Mouse (Mus musculus) heart, embryonic 12.5 days (tissue): ENCODE measurements at regions not wholly inside any gene's neighbourhood (a gene's known extent, or its start where the extent isn't known, plus 50 kb on each side); places are given as distances from the start of the nearest gene placed in this dataset.

ENCODE experiments used
- ATAC-seq: fragments of 200-750 bp; cut with Nextera tagmentation; 2 replicates; pipeline ENCODE4 v1.8.0; 2017; ENCODE audit warnings: moderate TSS enrichment, moderate library complexity; ENCODE audit not compliant: insufficient number of reproducible peaks, low FRiP score
- H3K27ac ChIP-seq: fragments of 300-500 bp; sonication (generic); 2 replicates; pipeline ENCODE4 v1.5.1; 2016; ENCODE audit warnings: mild to moderate bottlenecking, moderate library complexity; ENCODE audit not compliant: poor library complexity, severe bottlenecking
- H3K27me3 ChIP-seq: fragments of 300-500 bp; sonication (generic); replicated peaks from 2 replicates; pipeline ENCODE4 v1.6.1; 2016; ENCODE audit warnings: mild to moderate bottlenecking, moderate library complexity
- H3K36me3 ChIP-seq: fragments of 300-500 bp; sonication (generic); 2 replicates; pipeline ENCODE4 v1.6.1; 2016; ENCODE audit warnings: mild to moderate bottlenecking, moderate library complexity
- H3K4me1 ChIP-seq: fragments of 300-500 bp; sonication (generic); replicated peaks from 2 replicates; pipeline ENCODE4 v1.6.1; 2016; ENCODE audit warnings: mild to moderate bottlenecking
- H3K4me2 ChIP-seq: fragments of 300-500 bp; sonication (generic); 2 replicates; pipeline ENCODE4 v1.6.1; 2016; ENCODE audit warnings: mild to moderate bottlenecking, moderate library complexity
- H3K4me3 ChIP-seq: fragments of 300-500 bp; sonication (generic); 2 replicates; pipeline ENCODE4 v1.5.1; 2016; ENCODE audit warnings: mild to moderate bottlenecking
- H3K9ac ChIP-seq: fragments of 300-500 bp; sonication (generic); 2 replicates; pipeline ENCODE4 v1.6.1; 2016; ENCODE audit warnings: mild to moderate bottlenecking, moderate library complexity
- H3K9me3 ChIP-seq: fragments of 300-500 bp; sonication (generic); replicated peaks from 2 replicates; pipeline ENCODE4 v1.6.1; 2016; ENCODE audit warnings: mild to moderate bottlenecking, moderate library complexity
- WGBS: fragments of 180-500 bp; shearing (Covaris S2); methylation state at CpG from one replicate; pipeline ENCODE4 v1.1.7; 2016; 5-methylcytosine and 5-hydroxymethylcytosine counted together

DNA sequence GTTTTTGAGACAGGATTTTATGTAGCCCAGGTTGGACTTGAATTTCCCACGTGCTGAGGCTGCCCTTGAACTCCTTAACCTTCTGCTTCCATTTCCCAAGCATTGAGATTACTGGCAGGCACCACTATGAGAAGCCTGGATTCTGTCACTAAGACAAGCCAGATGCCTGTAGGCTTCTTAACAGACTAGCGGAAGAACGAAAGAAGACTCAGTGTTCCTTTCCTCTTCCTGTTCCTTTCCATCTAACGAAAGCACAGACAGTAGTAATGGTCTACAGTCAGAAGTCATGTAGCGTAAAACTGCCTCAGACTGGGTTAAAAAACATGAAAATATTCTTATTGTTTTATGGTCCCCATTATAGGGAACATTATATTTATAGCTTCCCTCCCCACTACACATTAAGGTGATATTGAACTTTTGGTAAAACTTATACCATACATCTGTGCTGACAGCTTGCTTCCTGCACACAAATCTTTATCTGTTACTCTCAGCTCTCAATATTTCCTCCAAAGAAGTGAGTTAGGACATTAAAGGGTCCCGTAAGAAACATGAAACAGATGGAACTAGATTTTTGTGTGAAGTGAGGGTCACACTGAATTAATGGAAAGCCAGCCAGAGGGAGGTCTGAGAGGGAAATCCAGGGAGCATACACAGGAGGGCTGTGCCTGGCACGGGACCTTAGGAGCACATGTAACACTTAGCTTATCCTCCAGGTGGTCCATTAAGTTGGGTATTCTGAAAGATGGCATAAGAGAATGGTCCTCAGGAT is 197.3 kb downstream of the Fzd1 start:
- H3K4me2 ChIP-seq, result no peak overlapping the region
- no peaks in the 10 kb centered on the region for H3K27me3 ChIP-seq
- H3K27ac ChIP-seq, result no peak overlapping the region
- peaks cover 3% of the 10 kb centered on the region; the same call in 1 of the 2 replicates for H3K9me3 ChIP-seq
- no peak for ATAC-seq
- no peak overlapping the region for H3K4me3 ChIP-seq
- WGBS, result 57% methylated on average over 7 of the region's 7 CpGs
- H3K9ac ChIP-seq, result no peak overlapping the region
- no peaks in the 10 kb centered on the region for H3K36me3 ChIP-seq
- H3K4me1 ChIP-seq, result no peaks in the 10 kb centered on the region

DNA sequence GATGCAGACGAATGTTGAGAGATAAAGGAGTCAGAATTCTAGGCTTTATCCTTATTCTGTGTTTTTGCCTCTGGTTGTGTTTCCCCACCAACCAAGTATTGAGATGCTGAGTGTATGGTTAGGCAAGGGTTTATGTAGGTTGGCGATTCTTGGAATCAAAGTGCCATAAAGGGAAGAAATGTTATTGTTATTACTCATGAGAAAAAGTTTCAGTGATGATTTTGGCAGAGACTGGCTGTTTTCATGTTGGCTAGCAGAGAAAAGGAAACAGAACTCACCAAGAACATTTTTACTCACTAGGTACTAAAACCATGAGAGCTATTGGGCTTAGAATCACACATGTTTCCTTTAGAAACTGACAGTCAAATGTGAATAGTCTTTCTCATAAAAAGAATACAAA is 202.9 kb downstream of the Fzd1 start:
- no peak overlapping the region for H3K27ac ChIP-seq

DNA sequence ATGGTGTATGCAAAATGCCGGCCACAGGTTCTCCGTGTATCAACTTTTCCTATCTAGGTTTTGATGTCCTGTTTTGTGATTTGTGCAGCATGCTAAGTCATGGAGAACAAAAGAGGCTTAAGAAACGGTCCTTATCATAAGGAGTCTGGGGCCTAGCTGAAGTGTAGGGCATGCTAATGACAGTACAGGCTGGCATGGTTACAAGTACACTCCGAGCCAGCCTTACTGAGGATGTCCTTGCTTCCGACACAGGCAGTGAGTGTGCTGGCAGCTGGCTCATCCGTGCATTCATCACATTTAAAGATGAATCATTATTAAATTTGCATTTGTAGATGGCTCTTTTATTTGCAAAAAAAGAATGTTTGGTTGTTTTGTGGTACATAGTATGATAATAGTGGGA is 219.3 kb downstream of the Fzd1 start:
- no peak overlapping the region for H3K27ac ChIP-seq
- no peaks in the 10 kb centered on the region for H3K4me1 ChIP-seq
- 63% methylated on average over 6 of the region's 6 CpGs for WGBS
- H3K9me3 ChIP-seq, result no peaks in the 10 kb centered on the region
- H3K4me3 ChIP-seq, result no peak overlapping the region
- H3K36me3 ChIP-seq, result no peaks in the 10 kb centered on the region
- no peak overlapping the region for H3K9ac ChIP-seq
- H3K27me3 ChIP-seq, result no peaks in the 10 kb centered on the region
- ATAC-seq, result no peak
- no peak overlapping the region for H3K4me2 ChIP-seq

More for the DNA sequence above, 202.9 kb downstream of the Fzd1 start:
- Histone ChIP-seq H3K4me3 (no peak overlapping the region), H3K9me3 (peaks cover 3% of the 10 kb centered on the region; the same call in 1 of the 2 replicates), H3K4me2 (no peak overlapping the region), H3K9ac (no peak overlapping the region), H3K27me3 (no peaks in the 10 kb centered on the region), H3K4me1 (no peaks in the 10 kb centered on the region), H3K36me3 (no peaks in the 10 kb centered on the region)
- ATAC-seq, result no peak
- WGBS, result 44% methylated on average over 2 of the region's 2 CpGs

DNA sequence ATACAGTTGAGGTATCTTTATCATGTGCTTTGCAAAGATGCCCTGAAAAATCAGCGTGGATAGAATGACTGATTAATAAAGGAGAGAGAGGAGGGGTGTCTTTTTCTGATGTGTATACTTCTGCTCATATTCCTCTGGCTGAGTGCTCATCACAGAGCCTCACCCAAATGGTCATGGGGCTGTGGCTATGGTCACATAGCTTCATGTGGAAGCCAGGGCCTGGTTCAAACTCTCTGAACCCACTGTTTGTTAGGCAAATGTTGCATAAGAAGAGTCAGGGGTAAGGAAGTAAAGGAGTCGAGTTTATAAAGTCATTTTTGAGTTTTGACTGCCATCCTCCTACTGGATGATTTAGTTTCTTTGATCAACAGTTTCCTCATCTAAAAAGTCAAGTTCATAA is 221.0 kb downstream of the Fzd1 start:
- Histone ChIP-seq H3K27ac (no peak overlapping the region), H3K4me2 (no peak overlapping the region), H3K4me3 (no peak overlapping the region), H3K4me1 (no peaks in the 10 kb centered on the region), H3K27me3 (no peaks in the 10 kb centered on the region), H3K9me3 (no peaks in the 10 kb centered on the region), H3K9ac (no peak overlapping the region), H3K36me3 (no peaks in the 10 kb centered on the region)
- no peak for ATAC-seq
- 72% methylated on average over 2 of the region's 2 CpGs for WGBS

DNA sequence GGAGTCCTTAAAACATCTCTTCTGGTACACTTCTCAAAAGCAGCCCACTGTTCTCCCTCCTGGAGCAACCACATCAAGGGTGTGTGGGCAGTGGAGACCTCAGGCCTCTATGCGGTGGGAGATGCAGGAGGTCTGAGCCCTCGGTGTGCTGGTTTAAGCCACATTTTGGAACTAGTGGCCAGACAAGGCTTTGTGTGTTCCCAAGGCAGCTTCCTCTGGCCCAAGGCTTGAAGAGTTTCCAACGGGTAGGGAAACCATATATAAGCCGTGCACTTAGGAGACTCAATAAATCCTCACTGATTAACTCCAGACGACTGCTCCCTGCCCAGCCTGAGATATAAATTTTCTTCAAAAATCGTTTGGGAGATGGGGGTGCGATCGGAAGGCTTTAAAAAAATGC is 221.9 kb downstream of the Fzd1 start:
- Histone ChIP-seq H3K27ac (no peak overlapping the region), H3K4me2 (no peak overlapping the region), H3K4me3 (no peak overlapping the region), H3K27me3 (no peaks in the 10 kb centered on the region), H3K9ac (no peak overlapping the region), H3K36me3 (no peaks in the 10 kb centered on the region), H3K4me1 (peaks cover 3% of the 10 kb centered on the region; the same call in 1 of the 2 replicates), H3K9me3 (no peaks in the 10 kb centered on the region)
- ATAC-seq, result no peak
- 72% methylated on average over 8 of the region's 8 CpGs for WGBS

DNA sequence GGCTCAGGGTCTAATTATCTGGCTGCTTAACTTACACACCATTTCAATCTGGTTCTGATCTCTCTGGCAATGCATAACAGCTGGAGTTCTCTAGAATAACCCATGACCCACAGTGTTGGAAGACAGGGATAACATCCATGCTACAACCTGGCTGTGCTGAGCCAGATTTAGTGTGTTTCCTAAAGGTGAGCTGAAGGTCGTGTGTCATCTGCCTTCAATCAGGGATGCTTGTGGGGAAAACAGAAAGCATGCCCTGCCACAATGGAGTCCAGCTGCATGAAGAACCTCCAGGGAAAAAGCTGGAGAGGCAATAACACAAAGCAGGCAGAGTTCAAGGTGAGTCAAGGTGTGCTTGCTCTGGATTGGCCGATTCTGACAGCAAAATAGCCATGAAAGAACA is 223.3 kb downstream of the Fzd1 start:
- Histone ChIP-seq H3K9me3 (no peaks in the 10 kb centered on the region), H3K27me3 (no peaks in the 10 kb centered on the region), H3K4me3 (no peak overlapping the region), H3K9ac (no peak overlapping the region), H3K27ac (no peak overlapping the region), H3K36me3 (no peaks in the 10 kb centered on the region), H3K4me1 (peaks cover 3% of the 10 kb centered on the region; the same call in 1 of the 2 replicates), H3K4me2 (no peak overlapping the region)
- ATAC-seq, result no peak
- 68% methylated on average over 2 of the region's 2 CpGs for WGBS

DNA sequence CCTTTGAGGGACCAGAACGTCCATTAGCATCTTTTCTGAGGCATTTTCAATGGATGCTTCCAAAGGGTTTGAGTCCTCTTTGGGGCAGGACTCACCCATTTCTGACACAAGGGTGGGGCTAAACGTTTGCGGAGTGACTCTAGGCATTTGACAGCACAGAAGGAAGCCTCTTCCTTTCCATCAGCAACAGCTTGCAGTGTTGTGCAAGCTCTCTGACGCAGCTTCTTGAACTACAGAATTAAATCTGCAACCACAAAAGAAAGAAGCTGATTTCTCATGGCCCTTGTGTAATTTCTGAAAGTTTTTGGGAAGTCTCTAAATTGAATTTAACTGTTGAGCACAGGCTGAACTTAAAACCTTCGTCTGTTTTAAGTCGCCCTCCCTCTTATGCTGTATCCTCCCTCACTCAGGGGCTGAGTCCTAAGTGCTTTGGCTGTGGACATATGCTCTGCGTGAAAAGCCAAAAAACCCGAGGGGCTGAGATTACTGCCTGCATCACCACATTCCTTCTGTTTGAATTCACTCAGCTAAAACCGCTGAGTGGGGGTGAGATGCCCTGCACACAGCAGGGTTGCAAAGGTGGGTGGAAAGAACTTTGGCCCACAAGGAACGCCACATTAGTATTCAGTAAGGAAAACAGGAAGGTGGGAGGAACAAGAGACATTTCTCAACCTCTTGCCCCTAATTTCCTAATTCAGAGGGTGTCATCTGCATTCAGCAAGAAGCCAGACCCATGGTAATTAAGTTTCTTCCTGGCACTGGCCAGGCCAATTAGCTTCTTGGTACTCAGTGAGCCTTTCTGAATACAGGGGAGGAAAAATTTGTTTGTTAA is 227.4 kb downstream of the Fzd1 start:
- Histone ChIP-seq H3K4me2 (no peak overlapping the region), H3K27me3 (no peaks in the 10 kb centered on the region), H3K9me3 (no peaks in the 10 kb centered on the region), H3K9ac (no peak overlapping the region), H3K4me3 (no peak overlapping the region), H3K4me1 (peaks cover 3% of the 10 kb centered on the region; the same call in 1 of the 2 replicates), H3K27ac (no peak overlapping the region), H3K36me3 (no peaks in the 10 kb centered on the region)
- WGBS, result 40% methylated on average over 10 of the region's 10 CpGs
- no peak for ATAC-seq

DNA sequence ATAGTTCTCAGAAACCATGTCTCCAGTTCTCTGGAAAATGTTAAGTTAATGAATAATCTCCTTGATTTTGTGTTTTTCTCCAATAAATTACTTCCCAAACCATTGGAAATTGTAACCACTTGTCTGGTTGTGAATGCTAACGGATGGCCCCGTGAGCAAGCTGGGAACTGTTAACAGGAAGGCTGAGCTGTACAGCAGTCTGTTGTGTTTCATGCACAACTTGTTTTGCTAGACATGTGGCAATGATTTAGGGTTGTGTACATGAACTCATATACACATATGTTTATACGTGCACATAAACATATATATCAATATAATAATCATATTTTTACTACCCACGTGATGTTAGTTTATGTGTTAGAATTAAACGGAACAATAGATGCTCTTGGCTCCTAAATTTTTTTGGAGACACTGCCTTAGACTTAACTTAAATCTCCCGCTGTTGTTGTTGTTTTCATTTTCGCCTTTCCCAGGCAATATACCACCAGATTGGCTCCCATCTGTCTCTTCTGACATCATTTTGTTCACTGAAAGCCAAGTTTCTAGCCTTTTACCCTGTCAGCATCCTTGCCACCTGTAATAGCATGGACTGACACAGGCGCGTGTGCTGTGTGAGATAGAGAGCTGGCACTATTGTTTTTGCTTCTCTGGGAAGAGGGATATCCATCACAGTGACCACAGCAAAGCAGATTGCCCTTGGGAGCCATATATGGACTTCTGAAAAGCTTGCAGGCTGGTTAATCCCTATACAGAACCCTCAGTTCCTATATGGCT is 231.6 kb downstream of the Fzd1 start:
- no peak overlapping the region for H3K27ac ChIP-seq
- H3K27me3 ChIP-seq, result no peaks in the 10 kb centered on the region
- H3K4me2 ChIP-seq, result no peak overlapping the region
- no peaks in the 10 kb centered on the region for H3K9me3 ChIP-seq
- H3K9ac ChIP-seq, result no peak overlapping the region
- 83% methylated on average over 9 of the region's 9 CpGs for WGBS
- no peak overlapping the region for H3K4me3 ChIP-seq
- ATAC-seq, result no peak
- H3K4me1 ChIP-seq, result peaks cover 2% of the 10 kb centered on the region; the same call in 1 of the 2 replicates
- no peaks in the 10 kb centered on the region for H3K36me3 ChIP-seq

DNA sequence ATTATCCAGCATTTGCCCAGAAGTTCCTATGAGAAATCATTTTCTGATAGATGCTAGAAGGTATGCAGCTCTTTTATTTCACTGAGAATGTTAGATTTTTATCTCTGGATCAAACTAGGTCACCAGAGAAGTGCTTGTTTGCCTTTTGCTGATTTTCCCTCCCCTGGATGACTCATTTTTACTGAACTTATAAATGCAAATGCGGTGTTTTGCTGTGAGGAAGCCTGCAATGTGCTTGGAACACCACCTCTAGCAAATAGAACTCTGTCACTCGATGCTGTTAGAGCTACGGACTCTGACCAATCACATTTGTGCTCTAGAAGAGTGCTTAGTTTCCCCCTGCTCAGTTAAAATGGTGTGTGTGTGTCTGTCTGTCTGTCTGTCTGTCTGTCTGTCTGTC is 257.2 kb downstream of the Fzd1 start:
- H3K36me3 ChIP-seq, result no peaks in the 10 kb centered on the region
- H3K4me3 ChIP-seq, result no peak overlapping the region
- H3K4me2 ChIP-seq, result no peak overlapping the region
- ATAC-seq, result no peak
- peaks cover 32% of the 10 kb centered on the region for H3K4me1 ChIP-seq
- no peak overlapping the region for H3K27ac ChIP-seq
- no peak overlapping the region for H3K9ac ChIP-seq
- 93% methylated on average over 3 of the region's 3 CpGs for WGBS
- H3K27me3 ChIP-seq, result no peaks in the 10 kb centered on the region
- H3K9me3 ChIP-seq, result no peaks in the 10 kb centered on the region

DNA sequence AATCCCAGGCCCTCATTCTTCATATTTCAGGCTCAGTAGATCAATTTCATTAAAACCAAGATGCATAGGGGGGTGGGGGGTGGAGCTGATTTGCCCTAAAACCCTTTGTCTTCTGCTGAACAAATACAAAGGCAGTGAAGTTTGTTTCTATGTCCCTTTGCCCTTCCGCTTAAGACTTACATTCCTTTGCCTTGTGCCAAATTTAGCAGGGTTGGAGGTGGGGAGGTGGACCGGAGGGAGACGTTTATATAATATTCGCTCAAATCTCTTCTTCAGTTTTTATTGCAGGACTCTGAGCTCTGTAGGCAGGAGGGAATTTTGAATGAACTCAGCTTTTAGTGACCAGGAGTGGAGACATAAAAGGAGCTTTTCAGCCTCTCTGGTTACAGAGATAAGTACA is 258.8 kb downstream of the Fzd1 start:
- Histone ChIP-seq H3K27me3 (no peaks in the 10 kb centered on the region), H3K9me3 (no peaks in the 10 kb centered on the region), H3K27ac (0 out of 2 replicates have a peak overlapping the region, but pooled peaks have one; percentile 28), H3K4me3 (no peak overlapping the region), H3K36me3 (no peaks in the 10 kb centered on the region), H3K4me1 (peaks cover 33% of the 10 kb centered on the region), H3K4me2 (peak overlapping the region; percentile 29), H3K9ac (no peak overlapping the region)
- ATAC-seq, result no peak
- 17% methylated on average over 4 of the region's 4 CpGs for WGBS

DNA sequence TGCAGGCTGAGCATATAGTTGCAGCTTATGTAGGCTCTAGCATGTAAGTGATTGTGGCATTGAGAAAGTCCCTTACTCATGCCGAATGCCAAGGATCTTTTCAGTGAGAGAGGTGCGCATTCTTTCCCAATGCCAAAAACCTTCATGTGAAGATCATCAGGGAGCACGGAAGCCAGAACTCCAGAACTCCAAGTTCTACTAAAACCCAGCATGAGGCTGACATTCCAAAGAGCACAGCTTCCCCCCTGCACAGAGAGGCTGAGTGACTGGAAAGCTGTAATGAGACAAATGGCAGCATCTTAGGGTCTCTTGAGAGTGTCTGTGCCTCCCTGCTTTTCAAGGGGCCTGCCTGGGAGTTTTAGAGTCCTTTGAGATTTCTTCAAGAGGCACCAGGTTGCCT is 259.4 kb downstream of the Fzd1 start:
- H3K27me3 ChIP-seq, result no peaks in the 10 kb centered on the region
- ATAC-seq, result no peak
- H3K4me3 ChIP-seq, result no peak overlapping the region
- no peaks in the 10 kb centered on the region for H3K36me3 ChIP-seq
- no peak overlapping the region for H3K9ac ChIP-seq
- WGBS, result 72% methylated on average over 3 of the region's 3 CpGs
- H3K9me3 ChIP-seq, result no peaks in the 10 kb centered on the region
- H3K4me1 ChIP-seq, result peaks cover 38% of the 10 kb centered on the region
- no peak overlapping the region for H3K4me2 ChIP-seq
- peak overlapping the region; percentile 28; the same call in 1 of the 2 replicates for H3K27ac ChIP-seq
